Mouse (Mus musculus) frontal cortex, postnatal 25 days (tissue): ENCODE measurements around the gene Gm5129.
"Not testable (repeated sequence)": the region's sequence is repeated elsewhere in the genome, so short reads cannot be mapped to it uniquely, and the experiment has no call there.

Experiments used
- DNase-seq, 2 experiments: peaks; one replicate each; pipeline ENCODE4 v3.0.0; 2022; ENCODE audit warnings: low spot score in 2 of 2

Gm5129 gene

GRCm38 (mm10) chr5:29735557-29736061 lies at the start of gene Gm5129, which contains the start of gene Dnajb6:
TSS of gene Gm5129 (minus strand) at chr5:29735936.
TSS of gene Dnajb6 (plus strand) at chr5:29735688.
- DNase-seq = peak; percentile 98

GRCm38 (mm10) chr5:29784906-29785305 lies 49.2 kb upstream of the Gm5129 start:
- DNase-seq = not testable (repeated sequence)

GRCm38 (mm10) chr5:29782261-29782660 lies 46.5 kb upstream of the Gm5129 start:
- DNase-seq = no peak

- DNase-seq = not testable (repeated sequence)
These were observed 44.0 kb upstream of the Gm5129 start for GRCm38 (mm10) chr5:29779733-29780132.

GRCm38 (mm10) chr5:29778029-29778428 lies 42.3 kb upstream of the Gm5129 start:
- DNase-seq = no peak

GRCm38 (mm10) chr5:29775437-29775836 lies 39.7 kb upstream of the Gm5129 start:
- no peak for DNase-seq

GRCm38 (mm10) chr5:29773460-29774150 lies 37.9 kb upstream of the Gm5129 start:
- no peak for DNase-seq

GRCm38 (mm10) chr5:29772651-29773330 lies 37.1 kb upstream of the Gm5129 start:
- no peak for DNase-seq

GRCm38 (mm10) chr5:29772038-29772437 lies 36.3 kb upstream of the Gm5129 start:
- DNase-seq = no peak

GRCm38 (mm10) chr5:29770935-29771334 lies 35.2 kb upstream of the Gm5129 start:
- no peak for DNase-seq

GRCm38 (mm10) chr5:29759318-29759717 lies 23.6 kb upstream of the Gm5129 start:
- no peak for DNase-seq

- no peak for DNase-seq
These were observed 17.2 kb upstream of the Gm5129 start for GRCm38 (mm10) chr5:29752894-29753293.

- no peak for DNase-seq
These were observed 15.6 kb upstream of the Gm5129 start for GRCm38 (mm10) chr5:29751306-29751705.

- DNase-seq = no peak
These were observed 11.9 kb upstream of the Gm5129 start for GRCm38 (mm10) chr5:29747661-29748060.

- DNase-seq = no peak
These were observed 5.4 kb upstream of the Gm5129 start for GRCm38 (mm10) chr5:29741093-29741492.

GRCm38 (mm10) chr5:29740651-29741050 lies 4.9 kb upstream of the Gm5129 start:
- no peak for DNase-seq

GRCm38 (mm10) chr5:29738076-29738475 lies 2.3 kb upstream of the Gm5129 start:
- DNase-seq = no peak

- DNase-seq = no peak
These were observed 1.7 kb upstream of the Gm5129 start for GRCm38 (mm10) chr5:29737471-29737870.

- DNase-seq = no peak
These were observed 1.2 kb upstream of the Gm5129 start for GRCm38 (mm10) chr5:29736942-29737341.

GRCm38 (mm10) chr5:29736073-29736900 lies 551 bp upstream of the Gm5129 start:
- peak in 1 of 2 experiments; percentile 46 for DNase-seq

- no peak for DNase-seq
These were observed 765 bp downstream of the Gm5129 start for GRCm38 (mm10) chr5:29734831-29735510.
